Mouse (Mus musculus) liver, postnatal 0 days (tissue): ENCODE measurements at regions not wholly inside any gene's neighbourhood (a gene's known extent, or its start where the extent isn't known, plus 50 kb on each side); places are given as distances from the start of the nearest gene placed in this dataset.

ENCODE experiments used
- CTCF ChIP-seq: sonication (generic); IDR thresholded peaks from 2 replicates; pipeline ENCODE4 v1.5.1; 2016; ENCODE audit warnings: antibody characterized with exemption, low read depth
- EP300 ChIP-seq: IDR thresholded peaks from 2 replicates; pipeline ENCODE4 v1.6.1; 2016; ENCODE audit warnings: antibody characterized with exemption, low read depth, mild to moderate bottlenecking

GRCm38 (mm10) chr2:92767476-92768005 is 147.4 kb upstream of the Syt13 start:
- TF ChIP-seq CTCF (no peak), EP300 (no peak)
